Mouse (Mus musculus) midbrain, embryonic 10.5 days (tissue): ENCODE data around the gene Utrn. TPM values are rescaled to one million over a fixed set of nuclear protein-coding genes. Genes with fewer than 3 reads are reported as not detected.

Experiments
- DNase-seq: peaks from one replicate; pipeline ENCODE4 v3.0.0-alpha.2; 2017; ENCODE audit warnings: low spot score
- H3K27ac ChIP-seq: fragments of 300-500 bp; sonication (generic); replicated peaks from 2 replicates; pipeline ENCODE4 v1.5.1; 2016; ENCODE audit warnings: mild to moderate bottlenecking
- H3K27me3 ChIP-seq: fragments of 300-500 bp; sonication (generic); 2 replicates; pipeline ENCODE4 v1.6.1; 2016; ENCODE audit warnings: low read depth, mild to moderate bottlenecking; ENCODE audit not compliant: poor library complexity, severe bottlenecking
- H3K36me3 ChIP-seq: fragments of 300-500 bp; sonication (generic); 2 replicates; pipeline ENCODE4 v1.6.1; 2016; ENCODE audit warnings: mild to moderate bottlenecking, moderate library complexity
- H3K4me1 ChIP-seq: fragments of 300-500 bp; sonication (generic); 2 replicates; pipeline ENCODE4 v1.6.1; 2016
- H3K4me3 ChIP-seq: fragments of 300-500 bp; sonication (generic); 2 replicates; pipeline ENCODE4 v1.5.1; 2016; ENCODE audit warnings: mild to moderate bottlenecking, moderate library complexity
- H3K9me3 ChIP-seq: fragments of 300-500 bp; sonication (generic); replicated peaks from 2 replicates; pipeline ENCODE4 v1.6.1; 2016; ENCODE audit warnings: mild to moderate bottlenecking
- WGBS: fragments of 180-500 bp; shearing (Covaris S2); methylation state at CpG from one replicate; pipeline ENCODE4 v1.1.7; 2016; 5-methylcytosine and 5-hydroxymethylcytosine counted together
- polyA plus RNA-seq: library from polyadenylated mRNA; unstranded; fragments of >200 nt; fragmentation: Nextera tagmentation; extraction: Ambion mirVana; gene quantifications from 2 replicates; pipeline ENCODE4 v1.2.1, GENCODE M21; 2016

Utrn gene
- polyA plus RNA-seq, 1 experiment from 2014 or later: 38.8 TPM

GRCm38 (mm10) chr10:12866971-12867732 is 2.0 kb downstream of the Utrn start:
- DNase-seq: peak; percentile 47
- peak overlapping the region; percentile 99; the same call in 1 of the 2 replicates for H3K27ac ChIP-seq
- no peaks in the 10 kb centered on the region for H3K9me3 ChIP-seq
- H3K4me3 ChIP-seq: peak overlapping the region; percentile 83
- H3K4me1 ChIP-seq: peaks cover 26% of the 10 kb centered on the region
- 5% methylated on average over 28 of the region's 28 CpGs for WGBS
- H3K27me3 ChIP-seq: 0 out of 2 replicates have a peak, but pooled peaks cover 4% of the 10 kb centered on the region
- no peaks in the 10 kb centered on the region for H3K36me3 ChIP-seq

DNA sequence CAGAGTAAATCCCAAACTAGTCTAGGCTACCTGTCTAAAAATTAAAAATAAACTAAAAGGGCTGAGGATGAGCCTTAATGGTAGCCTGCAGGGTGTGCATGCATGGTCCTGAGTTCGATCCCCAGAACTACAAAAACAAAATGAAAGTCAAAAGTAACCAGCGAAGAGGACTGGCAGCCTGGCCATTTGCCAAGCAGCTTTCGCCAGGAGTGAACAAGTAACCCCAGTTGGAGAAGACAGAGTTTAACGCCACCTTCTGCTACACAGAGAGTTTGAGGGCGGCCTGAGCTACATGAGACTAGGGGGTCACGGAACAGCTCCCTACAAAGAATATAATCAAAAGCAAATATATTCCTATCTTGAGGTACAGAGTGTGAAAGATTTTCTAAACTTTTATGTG is 4.0 kb downstream of the Utrn start:
- WGBS: 94% methylated on average over 6 of the region's 6 CpGs
- no peak overlapping the region for H3K4me3 ChIP-seq

GRCm38 (mm10) chr10:12863581-12863980 is 5.6 kb downstream of the Utrn start:
- no peaks in the 10 kb centered on the region for H3K27me3 ChIP-seq
- 94% methylated on average over 9 of the region's 9 CpGs for WGBS
- peaks cover 20% of the 10 kb centered on the region for H3K4me1 ChIP-seq
- no peak overlapping the region for H3K4me3 ChIP-seq
- no peaks in the 10 kb centered on the region for H3K9me3 ChIP-seq
- peaks cover 17% of the 10 kb centered on the region for H3K36me3 ChIP-seq
- no peak for DNase-seq
- H3K27ac ChIP-seq: no peak overlapping the region

More for the DNA sequence above, 4.0 kb downstream of the Utrn start:
- Histone ChIP-seq H3K27me3 (no peaks in the 10 kb centered on the region), H3K4me1 (peaks cover 26% of the 10 kb centered on the region), H3K36me3 (peaks cover 10% of the 10 kb centered on the region), H3K9me3 (no peaks in the 10 kb centered on the region), H3K27ac (no peak overlapping the region)
- DNase-seq: no peak

- Histone ChIP-seq H3K27ac (no peak overlapping the region), H3K27me3 (no peaks in the 10 kb centered on the region), H3K4me3 (no peak overlapping the region), H3K36me3 (peaks cover 17% of the 10 kb centered on the region), H3K4me1 (peaks cover 7% of the 10 kb centered on the region), H3K9me3 (no peaks in the 10 kb centered on the region)
- DNase-seq: no peak
- 90% methylated on average over 8 of the region's 8 CpGs for WGBS
These were observed 7.1 kb downstream of the Utrn start for GRCm38 (mm10) chr10:12862047-12862446.

DNA sequence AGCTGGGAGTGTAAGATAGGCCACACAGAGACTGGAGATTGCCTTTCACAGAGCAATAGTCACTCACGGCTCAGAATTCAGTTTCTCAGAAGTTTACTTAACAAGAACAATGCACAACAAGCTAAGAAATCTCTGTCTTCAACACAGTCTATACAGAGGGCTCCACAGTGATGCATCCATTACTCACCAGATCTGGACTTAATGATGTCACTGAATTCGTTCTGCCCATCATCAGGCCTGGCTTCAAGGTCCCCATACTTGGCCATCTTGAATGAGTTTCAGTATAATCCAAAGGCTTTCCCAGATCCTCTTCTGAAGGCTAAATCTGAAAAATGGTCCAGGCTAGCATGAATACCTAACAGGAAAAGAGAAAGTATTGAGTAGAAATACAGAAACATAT is 7.8 kb downstream of the Utrn start:
- 88% methylated on average over 2 of the region's 2 CpGs for WGBS

DNA sequence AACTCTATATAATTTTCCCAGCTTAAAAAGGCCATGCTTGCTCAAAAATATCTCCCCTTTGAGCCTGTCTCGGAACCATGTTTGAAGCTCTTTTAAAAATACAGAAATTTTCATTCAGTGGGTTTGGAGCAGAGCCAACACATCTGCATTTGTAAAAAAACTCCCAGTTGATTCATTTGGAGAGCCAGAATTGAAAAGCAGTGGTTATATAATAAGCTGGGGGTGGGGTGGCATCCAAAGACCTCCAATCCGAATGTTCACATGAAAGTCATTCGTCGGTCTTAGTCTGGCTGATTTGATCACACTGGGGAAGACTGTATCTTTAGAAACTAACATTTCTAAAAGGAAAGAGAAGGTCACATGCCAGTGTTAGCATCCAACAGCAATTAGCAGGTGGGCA is 8.4 kb downstream of the Utrn start:
- H3K9me3 ChIP-seq: no peaks in the 10 kb centered on the region
- no peak overlapping the region for H3K4me3 ChIP-seq
- peaks cover 17% of the 10 kb centered on the region for H3K36me3 ChIP-seq
- H3K27me3 ChIP-seq: no peaks in the 10 kb centered on the region
- H3K27ac ChIP-seq: no peak overlapping the region
- no peak for DNase-seq
- WGBS: 95% methylated on average over 4 of the region's 4 CpGs
- no peaks in the 10 kb centered on the region for H3K4me1 ChIP-seq

More for the DNA sequence above, 7.8 kb downstream of the Utrn start:
- Histone ChIP-seq H3K9me3 (no peaks in the 10 kb centered on the region), H3K27me3 (no peaks in the 10 kb centered on the region), H3K4me3 (no peak overlapping the region), H3K36me3 (peaks cover 17% of the 10 kb centered on the region), H3K4me1 (peaks cover under 1% of the 10 kb centered on the region), H3K27ac (no peak overlapping the region)
- DNase-seq: no peak

DNA sequence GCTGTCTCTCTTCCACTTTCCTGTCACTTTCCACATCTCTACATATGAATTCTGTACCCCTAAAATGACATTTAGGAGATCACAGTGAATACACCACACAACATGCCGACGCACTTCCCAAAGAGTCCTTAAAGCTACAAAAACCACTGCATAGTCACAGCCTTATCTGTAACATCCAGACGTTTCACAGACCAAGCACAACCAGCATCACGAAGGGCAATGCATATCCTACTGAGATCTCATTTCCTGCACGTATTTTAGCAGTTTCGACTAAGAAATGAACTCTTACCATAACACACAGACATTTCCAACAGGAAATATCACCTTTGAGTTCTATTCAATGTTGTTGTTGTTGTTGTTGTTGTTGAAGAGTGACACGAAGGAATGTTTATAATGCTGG is 8.8 kb downstream of the Utrn start:
- no peaks in the 10 kb centered on the region for H3K4me1 ChIP-seq
- peaks cover 17% of the 10 kb centered on the region for H3K36me3 ChIP-seq
- H3K27me3 ChIP-seq: no peaks in the 10 kb centered on the region
- no peak for DNase-seq
- H3K9me3 ChIP-seq: no peaks in the 10 kb centered on the region
- 89% methylated on average over 7 of the region's 7 CpGs for WGBS
- no peak overlapping the region for H3K27ac ChIP-seq
- no peak overlapping the region for H3K4me3 ChIP-seq

DNA sequence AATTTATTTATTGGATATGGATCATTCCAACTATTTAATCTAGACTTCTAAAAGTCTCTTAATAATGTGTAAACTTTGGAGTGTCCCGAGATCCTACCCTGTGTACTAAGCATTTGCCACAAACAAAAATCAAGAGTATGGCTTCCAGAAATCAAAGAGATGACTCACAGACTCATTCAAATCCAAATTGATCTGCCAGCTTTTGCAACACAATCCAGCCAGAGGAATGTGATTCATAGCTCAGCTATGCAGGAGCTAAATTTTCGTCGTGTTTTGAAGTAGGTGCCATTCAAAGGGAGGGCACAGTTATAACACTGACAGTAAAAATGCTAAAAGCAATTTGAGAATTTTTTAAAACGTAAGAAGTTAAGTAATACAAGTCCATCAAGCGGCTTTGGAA is 11.1 kb downstream of the Utrn start:
- WGBS: 87% methylated on average over 5 of the region's 5 CpGs
- DNase-seq: no peak
- Histone ChIP-seq H3K4me1 (no peaks in the 10 kb centered on the region), H3K27ac (no peak overlapping the region), H3K4me3 (no peak overlapping the region), H3K36me3 (peaks cover 17% of the 10 kb centered on the region), H3K9me3 (no peaks in the 10 kb centered on the region), H3K27me3 (no peaks in the 10 kb centered on the region)

- WGBS: 93% methylated on average over 6 of the region's 6 CpGs
- DNase-seq: no peak
These were observed 14.9 kb downstream of the Utrn start for GRCm38 (mm10) chr10:12854298-12854697.

DNA sequence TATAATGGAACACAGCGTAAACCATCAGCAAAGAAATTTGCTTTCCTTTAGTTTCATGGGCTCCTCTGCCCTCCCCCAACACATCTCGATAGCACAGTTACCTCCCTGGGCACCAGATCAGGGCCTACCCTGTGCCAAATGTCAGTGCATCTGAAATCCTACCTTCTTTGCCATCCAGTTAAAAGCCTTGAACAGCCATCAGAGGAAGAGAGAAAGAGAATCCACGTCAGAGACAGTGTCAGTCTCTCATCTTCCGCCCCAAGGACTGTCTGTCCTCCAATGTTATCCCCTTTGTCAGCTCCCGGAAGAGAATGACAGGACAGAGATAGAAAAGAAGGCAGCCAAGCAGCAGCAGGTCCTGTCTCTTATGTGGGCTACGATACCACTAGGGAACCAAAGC is 15.4 kb downstream of the Utrn start:
- no peaks in the 10 kb centered on the region for H3K9me3 ChIP-seq
- no peaks in the 10 kb centered on the region for H3K27me3 ChIP-seq
- H3K36me3 ChIP-seq: no peaks in the 10 kb centered on the region
- no peak overlapping the region for H3K4me3 ChIP-seq
- 80% methylated on average over 6 of the region's 6 CpGs for WGBS
- no peak overlapping the region for H3K27ac ChIP-seq
- no peak for DNase-seq
- no peaks in the 10 kb centered on the region for H3K4me1 ChIP-seq

More at GRCm38 (mm10) chr10:12854298-12854697, 14.9 kb downstream of the Utrn start:
- Histone ChIP-seq H3K27me3 (no peaks in the 10 kb centered on the region), H3K4me3 (no peak overlapping the region), H3K27ac (no peak overlapping the region), H3K36me3 (peaks cover 2% of the 10 kb centered on the region; the same call in 1 of the 2 replicates), H3K4me1 (no peaks in the 10 kb centered on the region), H3K9me3 (no peaks in the 10 kb centered on the region)

- no peak overlapping the region for H3K27ac ChIP-seq
- H3K4me1 ChIP-seq: no peaks in the 10 kb centered on the region
- no peaks in the 10 kb centered on the region for H3K36me3 ChIP-seq
- WGBS: 83% methylated on average over 7 of the region's 7 CpGs
- no peak overlapping the region for H3K4me3 ChIP-seq
- H3K27me3 ChIP-seq: no peaks in the 10 kb centered on the region
- no peak for DNase-seq
- no peaks in the 10 kb centered on the region for H3K9me3 ChIP-seq
These were observed 16.0 kb downstream of the Utrn start for GRCm38 (mm10) chr10:12853196-12853620.

- no peaks in the 10 kb centered on the region for H3K9me3 ChIP-seq
- DNase-seq: no peak
- no peaks in the 10 kb centered on the region for H3K36me3 ChIP-seq
- no peak overlapping the region for H3K27ac ChIP-seq
- no peaks in the 10 kb centered on the region for H3K4me1 ChIP-seq
- no peak overlapping the region for H3K4me3 ChIP-seq
- H3K27me3 ChIP-seq: no peaks in the 10 kb centered on the region
- WGBS: 93% methylated on average over 15 of the region's 15 CpGs
These were observed 16.6 kb downstream of the Utrn start for GRCm38 (mm10) chr10:12852416-12853195.
